Mouse (Mus musculus) forebrain, embryonic 11.5 days (tissue): ENCODE data around the gene Flt3l. TPM values are rescaled to one million over a fixed set of nuclear protein-coding genes. Genes with fewer than 3 reads are reported as not detected.
"Not testable (repeated sequence)": the region's sequence is repeated elsewhere in the genome, so short reads cannot be mapped to it uniquely, and the experiment has no call there.

Source experiments
- ATAC-seq: fragments of 200-750 bp; cut with Nextera tagmentation; replicated peaks from 2 replicates; pipeline ENCODE4 v1.8.0; 2017; ENCODE audit warnings: moderate TSS enrichment; ENCODE audit not compliant: low FRiP score
- DNase-seq: peaks from one replicate; pipeline ENCODE4 v3.0.0-alpha.2; 2017; ENCODE audit warnings: low spot score
- H3K27ac ChIP-seq: fragments of 300-500 bp; sonication (generic); 2 replicates; pipeline ENCODE4 v1.5.1; 2014; ENCODE audit warnings: low read depth, low read length
- H3K27me3 ChIP-seq: fragments of 300-500 bp; sonication (generic); 2 replicates; pipeline ENCODE4 v1.6.1; 2014; ENCODE audit warnings: mild to moderate bottlenecking, low read length, mixed read lengths; ENCODE audit not compliant: control insufficient read depth, insufficient read depth
- H3K36me3 ChIP-seq: fragments of 300-500 bp; sonication (generic); 2 replicates; pipeline ENCODE4 v1.6.1; 2014; ENCODE audit warnings: mild to moderate bottlenecking, low read length, moderate library complexity, mixed read lengths; ENCODE audit not compliant: control insufficient read depth, insufficient read depth
- H3K4me1 ChIP-seq: fragments of 300-500 bp; sonication (generic); replicated peaks from 2 replicates; pipeline ENCODE4 v1.6.1; 2014; ENCODE audit warnings: low read length, mixed read lengths; ENCODE audit not compliant: control insufficient read depth, insufficient read depth
- H3K4me2 ChIP-seq: fragments of 300-500 bp; sonication (generic); 2 replicates; pipeline ENCODE4 v1.6.1; 2014; ENCODE audit warnings: low read depth, mild to moderate bottlenecking, low read length, moderate library complexity, mixed read lengths; ENCODE audit not compliant: severe bottlenecking
- H3K4me3 ChIP-seq: fragments of 300-500 bp; sonication (generic); 2 replicates; pipeline ENCODE4 v1.5.1; 2014; ENCODE audit warnings: low read depth, low read length
- H3K9ac ChIP-seq: fragments of 300-500 bp; sonication (generic); 2 replicates; pipeline ENCODE4 v1.6.1; 2014; ENCODE audit warnings: low read length
- H3K9me3 ChIP-seq: fragments of 300-500 bp; sonication (generic); 2 replicates; pipeline ENCODE4 v1.6.1; 2016; ENCODE audit warnings: low read length, mixed read lengths; ENCODE audit not compliant: control insufficient read depth
- whole genome bisulfite sequencing: fragments of 180-500 bp; shearing (Covaris S2); extraction: QIAGEN DNeasy Blood & Tissue Kit; methylation state at CpG from one replicate; pipeline ENCODE4 v1.1.7; 2014; 5-methylcytosine and 5-hydroxymethylcytosine counted together
- polyA plus RNA-seq: library from polyadenylated mRNA; unstranded; fragments of >200 nt; fragmentation: Nextera tagmentation; extraction: Ambion mirVana; gene quantifications from 2 replicates; pipeline ENCODE4 v1.2.1, GENCODE M21; 2014

Flt3l gene
- polyA plus RNA-seq, 1 experiment from 2014 or later: 1.8 TPM

DNA sequence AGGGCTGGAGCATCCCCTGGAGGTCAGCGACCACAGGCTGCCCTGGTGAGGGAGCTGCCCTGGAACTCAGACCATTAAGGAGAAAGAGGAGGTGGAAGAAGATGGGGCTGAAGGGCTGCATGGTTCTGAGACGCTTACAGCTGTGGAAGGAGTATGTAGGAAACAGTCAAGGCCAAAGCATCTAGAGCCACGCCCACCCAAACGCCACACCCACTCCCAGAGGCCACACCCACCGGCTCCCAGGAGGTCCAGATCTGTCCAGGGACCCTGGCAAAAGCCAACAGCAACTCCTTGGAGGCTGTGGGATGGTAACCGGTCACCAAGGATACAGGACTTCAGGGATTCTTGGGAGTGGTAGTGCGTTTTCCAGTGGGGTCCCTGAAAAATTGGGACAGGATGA is 42.3 kb upstream of the Flt3l start:
- DNase-seq (no peak), ATAC-seq (no peak)
- Histone ChIP-seq H3K4me1 (peaks cover 11% of the 10 kb centered on the region), H3K27ac (no peak overlapping the region), H3K36me3 (no peaks in the 10 kb centered on the region), H3K27me3 (peaks cover 95% of the 10 kb centered on the region), H3K9me3 (no peaks in the 10 kb centered on the region), H3K4me3 (no peak overlapping the region), H3K9ac (no peak overlapping the region), H3K4me2 (no peak overlapping the region)
- WGBS: 21% methylated on average over 7 of the region's 7 CpGs

GRCm38 (mm10) chr7:45176356-45176755 is 40.1 kb upstream of the Flt3l start:
- Histone ChIP-seq H3K4me1 (peaks cover 10% of the 10 kb centered on the region), H3K27ac (no peak overlapping the region), H3K9ac (0 out of 2 replicates have a peak overlapping the region, but pooled peaks have one; percentile 20), H3K36me3 (no peaks in the 10 kb centered on the region), H3K27me3 (peaks cover 73% of the 10 kb centered on the region), H3K4me2 (peak overlapping the region; percentile 38; the same call in 1 of the 2 replicates), H3K4me3 (0 out of 2 replicates have a peak overlapping the region, but pooled peaks have one; percentile 13), H3K9me3 (no peaks in the 10 kb centered on the region)
- 3% methylated on average over 29 of the region's 31 CpGs for WGBS
- DNase-seq: no peak
- ATAC-seq: no peak

- Histone ChIP-seq H3K9me3 (no peaks in the 10 kb centered on the region), H3K27ac (no peak overlapping the region), H3K4me1 (peaks cover 9% of the 10 kb centered on the region), H3K9ac (0 out of 2 replicates have a peak overlapping the region, but pooled peaks have one; percentile 20), H3K27me3 (peaks cover 69% of the 10 kb centered on the region), H3K4me3 (no peak overlapping the region), H3K36me3 (no peaks in the 10 kb centered on the region), H3K4me2 (peak overlapping the region; percentile 38)
- ATAC-seq: no peak
- no peak for DNase-seq
- WGBS: 1% methylated on average over 23 of the region's 23 CpGs
Observed at GRCm38 (mm10) chr7:45175929-45176328, 39.7 kb upstream of the Flt3l start.

- H3K36me3 ChIP-seq: no peaks in the 10 kb centered on the region
- H3K4me1 ChIP-seq: peaks cover 7% of the 10 kb centered on the region
- H3K27me3 ChIP-seq: peaks cover 64% of the 10 kb centered on the region
- ATAC-seq (no peak), DNase-seq (no peak)
- H3K9me3 ChIP-seq: no peaks in the 10 kb centered on the region
- 2% methylated on average over 13 of the region's 13 CpGs for WGBS
- no peak overlapping the region for H3K27ac ChIP-seq
- H3K9ac ChIP-seq: no peak overlapping the region
- no peak overlapping the region for H3K4me2 ChIP-seq
- no peak overlapping the region for H3K4me3 ChIP-seq
Observed at GRCm38 (mm10) chr7:45175398-45175797, 39.2 kb upstream of the Flt3l start.

- 0 out of 2 replicates have a peak overlapping the region, but pooled peaks have one; percentile 7 for H3K4me3 ChIP-seq
- H3K4me1 ChIP-seq: peaks cover 7% of the 10 kb centered on the region
- DNase-seq: no peak
Observed at GRCm38 (mm10) chr7:45174567-45175280, 38.5 kb upstream of the Flt3l start.

GRCm38 (mm10) chr7:45173772-45174171 is 37.5 kb upstream of the Flt3l start:
- H3K4me1 ChIP-seq, H3K27ac ChIP-seq, H3K4me2 ChIP-seq, ATAC-seq, H3K9me3 ChIP-seq, H3K4me3 ChIP-seq, H3K9ac ChIP-seq, H3K36me3 ChIP-seq, DNase-seq: not testable (repeated sequence)
- H3K27me3 ChIP-seq: peaks cover 59% of the 10 kb centered on the region
- WGBS: 65% methylated on average over 1 of the region's 1 CpGs

More at GRCm38 (mm10) chr7:45174567-45175280, 38.5 kb upstream of the Flt3l start:
- Histone ChIP-seq H3K27me3 (peaks cover 60% of the 10 kb centered on the region), H3K4me2 (peak overlapping the region; percentile 18; the same call in 1 of the 2 replicates), H3K27ac (no peak overlapping the region), H3K9ac (no peak overlapping the region), H3K9me3 (peaks cover 5% of the 10 kb centered on the region), H3K36me3 (no peaks in the 10 kb centered on the region)
- WGBS: 2% methylated on average over 26 of the region's 29 CpGs
- ATAC-seq: no peak

DNA sequence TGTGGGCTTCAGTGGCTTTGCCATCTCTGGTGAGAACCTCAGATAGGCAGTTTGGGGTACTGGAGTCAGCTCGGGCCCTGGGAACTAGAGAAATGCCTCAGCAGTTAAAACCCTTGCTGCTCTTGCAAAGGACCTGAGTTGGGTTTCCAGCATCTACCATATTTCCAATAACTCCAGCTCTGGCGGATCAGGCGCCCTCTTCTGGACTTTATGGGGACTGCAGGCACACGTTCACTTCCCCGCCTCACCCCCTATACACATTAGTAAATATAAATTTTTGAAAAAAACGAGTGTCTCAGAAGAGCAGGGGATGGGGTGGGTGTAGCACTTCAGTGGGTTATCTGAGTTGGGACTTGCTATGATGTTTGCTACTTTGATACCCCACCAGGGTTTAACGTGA is 36.7 kb upstream of the Flt3l start:
- Histone ChIP-seq H3K4me3 (no peak overlapping the region), H3K4me1 (peaks cover 7% of the 10 kb centered on the region), H3K9ac (no peak overlapping the region), H3K36me3 (no peaks in the 10 kb centered on the region), H3K9me3 (peaks cover 7% of the 10 kb centered on the region), H3K27ac (no peak overlapping the region), H3K27me3 (peaks cover 59% of the 10 kb centered on the region), H3K4me2 (no peak overlapping the region)
- DNase-seq (no peak), ATAC-seq (no peak)
- WGBS: 56% methylated on average over 7 of the region's 7 CpGs

DNA sequence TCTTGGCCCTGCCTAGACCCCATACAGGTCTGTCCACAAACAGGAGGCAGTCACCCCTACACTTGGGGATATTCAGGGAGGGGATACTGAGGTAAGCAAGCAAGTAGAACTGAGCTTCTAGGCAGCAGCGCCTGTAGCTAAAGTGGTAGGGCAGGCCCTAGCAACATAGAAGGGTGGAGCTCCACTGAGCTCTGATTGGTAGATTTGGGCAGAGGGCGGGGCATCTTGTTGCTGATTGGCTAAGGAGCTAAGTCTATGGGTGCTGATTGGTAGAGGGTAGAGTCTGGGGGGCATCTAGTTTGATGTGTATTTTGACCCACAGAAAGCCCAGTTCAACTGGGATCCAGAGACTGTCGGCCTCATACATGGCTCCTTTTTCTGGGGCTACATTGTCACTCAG is 33.3 kb upstream of the Flt3l start:
- Histone ChIP-seq H3K4me2 (no peak overlapping the region), H3K27me3 (peaks cover 58% of the 10 kb centered on the region), H3K4me1 (no peaks in the 10 kb centered on the region; the same call in 1 of the 2 replicates), H3K9ac (no peak overlapping the region), H3K9me3 (peaks cover 7% of the 10 kb centered on the region), H3K4me3 (no peak overlapping the region), H3K36me3 (no peaks in the 10 kb centered on the region), H3K27ac (no peak overlapping the region)
- WGBS: 89% methylated on average over 3 of the region's 3 CpGs
- no peak for DNase-seq
- ATAC-seq: no peak

DNA sequence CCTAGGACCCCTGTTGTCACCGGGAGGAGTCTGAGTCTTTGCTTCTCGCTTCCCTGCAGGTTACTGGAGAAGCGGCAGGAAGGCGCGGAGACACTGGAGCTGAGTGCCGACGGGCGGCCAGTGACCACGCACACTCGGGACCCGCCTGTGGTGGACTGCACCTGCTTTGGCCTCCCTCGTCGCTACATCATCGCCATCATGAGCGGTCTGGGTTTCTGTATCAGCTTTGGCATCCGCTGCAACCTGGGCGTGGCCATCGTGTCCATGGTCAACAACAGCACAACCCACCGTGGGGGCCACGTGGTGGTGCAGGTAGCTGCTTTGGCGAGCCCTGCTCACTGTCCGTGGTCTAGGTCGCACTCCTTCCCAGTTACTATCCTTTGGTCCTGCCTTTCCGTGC is 32.4 kb upstream of the Flt3l start:
- H3K4me2 ChIP-seq: no peak overlapping the region
- peaks cover 4% of the 10 kb centered on the region; the same call in 1 of the 2 replicates for H3K4me1 ChIP-seq
- H3K36me3 ChIP-seq: no peaks in the 10 kb centered on the region
- H3K9ac ChIP-seq: no peak overlapping the region
- DNase-seq (no peak), ATAC-seq (no peak)
- H3K4me3 ChIP-seq: no peak overlapping the region
- WGBS: 3% methylated on average over 24 of the region's 24 CpGs
- no peak overlapping the region for H3K27ac ChIP-seq
- peaks cover 7% of the 10 kb centered on the region for H3K9me3 ChIP-seq
- peaks cover 60% of the 10 kb centered on the region for H3K27me3 ChIP-seq
